Mouse (Mus musculus): ENCODE measurements around the gene Brsk2. TPM values are rescaled to one million over a fixed set of nuclear protein-coding genes. Genes with fewer than 3 reads are reported as not detected.

The Brsk2 gene
- total RNA-seq, 2 experiments from 2014 or later: 170 to 190 TPM

DNA sequence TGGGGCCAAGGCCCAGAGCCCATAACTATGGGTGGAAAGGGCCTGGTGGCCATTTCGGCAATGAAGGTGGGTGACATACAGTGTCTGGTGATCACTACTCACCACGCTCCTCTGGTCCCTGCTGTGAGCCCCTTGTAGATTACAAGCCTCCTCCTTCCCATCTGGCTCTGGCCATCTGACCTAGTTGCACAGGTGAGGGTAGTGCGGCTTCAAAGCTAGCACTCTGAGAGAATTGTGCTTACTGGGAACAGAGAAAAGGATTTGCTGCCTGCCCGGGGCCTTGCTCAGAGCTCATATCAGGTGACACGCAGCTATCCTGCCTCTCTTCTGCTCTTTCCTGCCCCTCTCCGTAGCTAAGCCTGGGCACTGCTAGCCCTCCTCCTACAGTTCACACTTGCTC lies 4.1 kb downstream of the Brsk2 start:
- no peak for DNase-seq (ENCODE audit: extremely low spot score in 1 of 2, low spot score in 1 of 2)

DNA sequence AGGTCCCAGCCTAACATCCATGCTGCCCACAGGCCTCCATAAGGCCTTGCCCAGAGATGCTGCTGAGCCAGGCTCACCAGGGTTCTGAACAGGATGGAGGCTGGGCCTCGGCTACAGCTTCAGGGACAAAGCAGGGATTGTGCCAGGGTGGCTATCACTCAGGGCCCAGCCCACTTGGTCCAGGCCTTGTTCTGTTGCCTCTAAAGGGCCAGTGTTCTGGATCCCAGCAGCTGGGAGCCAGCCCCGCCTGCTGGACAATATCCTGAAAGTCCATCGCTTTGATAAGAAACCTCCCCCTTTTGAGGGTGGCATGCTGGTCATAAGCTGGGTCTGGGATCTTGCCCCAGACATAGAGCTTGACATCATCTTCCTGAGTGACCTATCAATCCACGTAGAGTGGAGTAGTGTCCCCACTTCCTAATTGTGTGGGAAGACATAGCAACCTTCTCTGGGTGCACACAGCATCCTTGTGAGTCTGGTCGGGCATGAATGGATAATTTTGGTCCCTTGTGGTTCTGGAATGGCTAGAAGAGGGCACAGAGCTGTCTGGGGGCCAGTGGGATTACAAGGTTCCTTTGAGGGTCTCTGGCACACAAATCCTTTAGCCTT lies 6.1 kb downstream of the Brsk2 start:
- DNase-seq (ENCODE audit: extremely low spot score in 1 of 2, low spot score in 1 of 2): no peak

DNA sequence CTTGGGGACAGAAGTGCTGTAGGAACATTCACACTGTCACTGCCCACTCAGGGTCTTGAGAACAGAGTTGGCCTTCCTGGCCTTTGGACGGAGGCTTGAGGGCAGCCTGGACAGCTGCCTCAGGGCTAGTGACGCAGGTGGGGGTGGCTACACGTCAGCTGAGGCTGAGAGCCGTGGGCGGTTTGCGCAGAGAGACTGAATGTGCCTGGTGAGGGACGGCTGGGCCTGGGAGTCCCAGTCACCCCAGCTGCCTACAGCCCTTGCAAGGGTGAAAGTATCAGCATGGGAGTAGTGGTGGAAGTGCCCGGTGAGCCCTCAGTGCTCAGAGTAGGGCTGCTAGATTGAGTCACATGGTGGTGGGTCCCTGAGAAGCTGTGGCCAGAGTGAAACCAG lies 6.6 kb downstream of the Brsk2 start:
- no peak for DNase-seq (ENCODE audit: extremely low spot score in 1 of 2, low spot score in 1 of 2)

DNA sequence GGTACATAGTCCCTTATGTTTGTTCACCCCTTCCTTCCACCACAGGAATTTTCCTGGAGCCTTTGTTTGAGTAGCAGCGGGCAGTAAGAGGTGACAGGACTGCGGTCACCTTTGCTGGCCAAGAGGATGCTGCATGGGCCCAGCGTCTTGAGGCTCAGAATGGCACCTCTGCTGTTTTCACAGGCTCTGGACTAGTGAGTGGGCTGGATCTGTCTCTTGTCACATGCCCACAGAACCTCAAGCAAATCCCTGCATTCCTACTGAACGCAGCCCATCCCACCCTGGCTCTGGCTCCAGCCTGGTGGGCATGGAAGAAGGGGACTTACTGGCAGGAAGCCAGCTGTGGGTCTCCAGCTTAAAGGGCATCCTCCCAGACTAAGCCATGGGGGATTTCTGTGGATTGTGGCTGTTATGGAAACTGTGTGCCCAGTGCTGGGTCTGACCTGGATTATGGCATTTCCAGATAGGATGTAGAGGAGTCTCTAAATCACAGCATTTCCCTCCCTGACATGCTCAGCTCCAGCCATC lies 8.0 kb downstream of the Brsk2 start:
- no peak for DNase-seq (ENCODE audit: extremely low spot score in 1 of 2, low spot score in 1 of 2)

DNA sequence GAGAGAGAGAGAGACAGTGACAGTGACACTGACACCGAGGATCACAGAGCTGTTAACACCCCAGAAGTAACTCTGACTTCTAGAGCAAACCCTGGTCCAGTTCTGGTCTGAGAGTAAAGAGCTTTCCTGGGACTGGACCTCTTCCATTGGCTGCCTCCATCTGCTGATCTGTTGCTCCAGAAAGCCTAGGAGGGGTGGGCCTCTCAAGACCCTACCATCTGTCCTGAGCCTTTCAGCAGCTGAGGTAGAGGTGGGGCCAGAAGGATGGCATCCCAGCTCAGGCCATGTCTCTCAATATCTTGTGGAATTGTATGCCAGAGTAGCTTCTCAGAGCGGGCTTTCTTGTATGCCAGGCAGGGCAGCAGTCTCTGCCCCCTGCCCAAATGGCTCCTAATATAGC lies 8.7 kb downstream of the Brsk2 start:
- DNase-seq (ENCODE audit: extremely low spot score in 1 of 2, low spot score in 1 of 2): no peak

DNA sequence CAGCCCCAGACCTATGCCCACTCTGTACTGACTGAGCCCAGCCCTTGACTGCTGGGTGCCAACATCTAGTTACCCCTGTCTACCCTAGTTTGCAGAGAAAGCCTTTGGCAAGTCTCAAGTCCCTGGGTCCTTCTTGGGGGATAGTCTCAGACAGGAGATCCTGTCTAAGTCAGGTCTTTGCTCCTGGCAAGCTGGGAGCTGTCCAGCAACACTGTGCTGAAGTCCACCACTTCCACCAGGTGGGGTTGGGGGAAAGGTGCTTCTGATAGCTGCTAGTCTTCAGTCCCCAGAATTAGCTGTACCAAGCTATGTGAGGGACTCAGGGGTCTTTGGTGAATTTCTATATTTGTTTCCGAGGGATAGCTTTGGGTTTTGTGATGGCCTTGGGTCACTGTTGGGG lies 9.6 kb downstream of the Brsk2 start:
- DNase-seq (ENCODE audit: extremely low spot score in 1 of 2, low spot score in 1 of 2): no peak

DNA sequence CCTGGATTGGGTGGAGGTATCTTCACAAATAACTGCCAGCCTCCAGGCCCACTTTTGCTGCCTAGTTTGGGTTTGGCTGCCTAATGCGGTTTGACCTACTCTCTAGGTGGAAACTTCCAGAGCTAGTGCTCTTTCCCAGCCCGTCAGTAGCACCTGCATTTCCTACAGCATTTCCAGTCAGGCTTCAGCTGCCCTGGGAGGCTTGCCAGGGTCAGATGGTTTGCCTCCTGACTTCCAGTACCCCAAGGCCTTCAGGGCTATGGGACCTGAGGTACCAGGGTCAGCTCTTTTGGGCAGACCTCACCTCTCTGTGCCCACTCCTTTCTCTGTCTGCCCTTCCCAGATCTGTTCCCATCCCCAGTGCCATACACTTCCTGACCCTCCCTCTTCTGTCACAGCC lies 11.4 kb downstream of the Brsk2 start:
- DNase-seq (ENCODE audit: extremely low spot score in 1 of 2, low spot score in 1 of 2): no peak

DNA sequence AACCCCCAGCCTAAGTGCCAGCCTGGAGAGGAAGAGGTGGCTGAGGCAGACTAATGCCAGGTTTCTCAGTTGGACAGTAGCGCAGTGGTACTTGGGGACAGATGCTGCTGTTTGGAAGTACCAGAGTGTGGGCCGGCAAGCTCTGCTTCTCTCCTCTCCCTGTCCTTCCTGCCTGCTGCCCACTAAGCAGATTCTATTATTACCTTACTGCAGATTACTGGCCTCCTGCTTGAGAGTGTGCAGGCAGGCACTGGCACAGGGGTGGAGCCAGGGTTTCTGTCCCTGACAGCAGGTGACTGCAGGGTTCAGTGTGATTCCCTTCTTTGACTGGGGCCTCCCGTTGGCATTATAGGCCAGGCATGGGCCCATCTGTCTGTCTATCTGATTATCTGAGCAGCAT lies 11.9 kb downstream of the Brsk2 start:
- no peak for DNase-seq (ENCODE audit: extremely low spot score in 1 of 2, low spot score in 1 of 2)

DNA sequence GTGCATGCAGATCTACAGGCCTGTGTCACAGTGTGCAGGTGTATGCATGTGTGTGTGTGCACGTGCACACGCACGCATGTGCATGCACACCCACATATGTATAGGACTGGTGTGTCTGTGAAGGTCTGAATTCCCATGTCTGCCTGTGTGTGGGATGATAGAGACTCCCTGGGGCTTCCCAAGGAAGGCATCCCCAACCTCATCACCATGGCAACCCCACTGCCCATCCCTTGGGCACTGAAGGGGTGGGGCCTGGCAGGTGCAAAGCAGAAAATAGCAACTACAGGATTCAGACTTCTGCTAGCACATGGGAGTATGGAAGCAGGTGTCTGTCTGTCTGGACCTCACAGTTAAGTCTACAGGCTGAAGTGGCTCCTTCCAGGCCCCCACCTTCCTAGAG lies 13.0 kb downstream of the Brsk2 start:
- DNase-seq (ENCODE audit: extremely low spot score in 1 of 2, low spot score in 1 of 2): no peak

DNA sequence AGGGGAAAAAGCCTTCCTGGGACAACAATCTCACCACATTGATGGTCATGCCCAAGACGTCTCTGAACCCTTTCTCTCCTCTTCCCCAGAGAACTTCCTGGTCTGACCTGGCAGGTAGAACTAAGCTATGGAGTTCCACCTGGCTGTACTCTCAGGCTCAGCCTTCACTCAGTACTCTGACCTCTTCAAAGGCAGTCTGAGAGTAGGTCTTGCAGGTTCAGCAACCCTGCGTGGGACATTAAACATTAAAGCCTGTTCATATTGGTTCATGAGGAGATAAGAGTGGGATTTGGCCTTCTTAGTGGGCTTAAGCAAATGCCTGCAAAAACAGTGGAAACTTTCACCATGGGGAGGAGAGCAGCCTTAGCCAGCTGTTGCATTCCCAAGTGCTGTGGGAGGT lies 16.7 kb downstream of the Brsk2 start:
- DNase-seq (ENCODE audit: extremely low spot score in 1 of 2, low spot score in 1 of 2): no peak

DNA sequence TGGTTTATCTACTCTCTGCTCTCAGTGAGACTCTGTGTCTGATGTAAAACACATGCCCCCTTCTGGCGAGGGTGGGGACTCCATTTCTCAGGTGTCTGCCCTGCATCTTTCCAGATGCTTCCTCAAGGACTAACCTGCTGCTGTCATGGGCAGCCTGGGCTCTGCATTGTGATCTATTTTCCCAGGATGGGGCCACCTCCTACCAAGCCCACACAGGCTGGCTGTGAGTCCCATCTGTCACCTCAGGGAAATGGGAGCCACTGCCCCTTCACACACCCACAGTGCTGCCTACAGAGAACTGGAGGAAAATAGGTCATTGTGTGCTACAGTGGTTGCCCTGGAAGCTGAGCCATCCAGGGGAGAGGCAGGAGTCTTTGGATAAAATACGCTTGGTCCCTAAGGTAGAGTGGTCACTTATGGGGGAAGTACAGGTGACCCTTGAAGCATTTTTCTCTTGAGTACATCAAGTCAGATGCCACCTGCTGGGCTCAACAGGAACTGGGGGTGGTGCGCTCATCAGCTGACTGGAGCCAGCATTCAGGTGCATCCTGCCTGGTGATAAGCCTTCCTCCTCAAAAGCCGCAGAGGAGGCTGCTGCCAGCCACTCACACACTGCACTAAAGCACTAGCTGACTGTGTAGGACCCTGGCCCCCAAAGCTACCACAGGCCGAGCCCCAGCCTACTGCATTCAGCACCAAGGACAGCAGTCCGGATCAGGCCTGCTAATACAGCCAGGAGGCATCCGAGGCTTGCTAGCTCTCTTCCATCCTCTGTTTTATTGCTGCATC lies 23.5 kb downstream of the Brsk2 start:
- peak in 1 of 2 experiments; percentile 48 for DNase-seq (ENCODE audit: extremely low spot score in 1 of 2, low spot score in 1 of 2)

DNA sequence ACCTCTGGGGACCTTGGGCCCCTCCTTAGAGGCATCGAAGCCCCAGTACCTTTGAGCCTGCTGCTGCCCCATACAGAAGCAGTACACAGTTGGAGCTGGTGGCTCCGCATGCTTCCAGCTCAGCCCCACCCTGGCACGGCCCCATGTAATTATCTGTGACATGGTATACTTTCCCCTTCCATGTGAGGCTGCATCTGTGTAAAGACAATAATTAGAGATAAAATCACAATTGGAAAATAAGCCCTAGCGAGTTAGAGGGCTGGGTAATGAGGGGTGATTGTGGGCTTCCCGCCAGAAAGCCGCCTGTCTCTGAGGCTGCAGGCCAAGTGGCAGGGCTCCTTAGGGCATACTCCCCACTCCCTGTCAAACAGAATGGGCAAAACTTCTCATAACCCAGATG lies 28.5 kb downstream of the Brsk2 start:
- no peak for DNase-seq (ENCODE audit: extremely low spot score in 1 of 2, low spot score in 1 of 2)

DNA sequence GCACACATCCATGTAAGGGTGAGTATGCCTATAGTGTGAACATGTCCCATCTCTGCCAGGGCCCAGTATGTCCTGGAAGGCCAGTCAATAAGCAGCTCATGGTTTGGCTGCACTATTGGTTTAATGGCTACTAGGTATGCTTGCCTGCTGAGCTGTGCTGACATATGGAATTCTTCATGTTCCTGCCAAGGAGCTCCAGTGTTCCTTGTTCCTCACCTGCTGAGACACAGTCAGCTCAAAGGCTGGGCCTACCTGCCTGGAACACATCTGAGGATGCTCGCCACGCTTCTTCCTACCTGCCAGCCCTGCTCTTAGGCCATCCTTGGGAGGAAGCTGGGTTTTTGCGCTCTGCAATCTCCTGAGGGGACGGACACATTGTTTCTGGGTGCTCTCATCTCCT lies 29.7 kb downstream of the Brsk2 start:
- no peak for DNase-seq (ENCODE audit: extremely low spot score in 1 of 2, low spot score in 1 of 2)

DNA sequence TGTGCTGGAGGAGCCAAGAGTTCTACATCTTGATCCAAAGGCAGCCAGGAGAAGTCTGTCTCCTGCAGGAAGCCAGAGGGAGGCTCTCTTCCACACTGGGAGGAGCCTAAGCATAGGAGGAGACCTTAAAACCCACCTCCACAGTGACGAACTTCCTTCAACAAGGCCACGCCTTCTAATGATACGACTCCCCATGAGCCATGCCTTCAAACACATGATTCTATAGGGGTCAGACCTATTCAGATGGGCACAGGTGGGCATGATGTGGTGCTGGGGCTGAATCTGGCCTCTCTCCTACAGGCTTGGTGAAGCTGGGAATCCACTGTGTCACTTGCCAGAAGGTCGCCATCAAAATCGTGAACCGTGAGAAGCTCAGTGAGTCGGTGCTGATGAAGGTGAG lies 31.7 kb downstream of the Brsk2 start:
- no peak for DNase-seq (ENCODE audit: extremely low spot score in 1 of 2, low spot score in 1 of 2)

DNA sequence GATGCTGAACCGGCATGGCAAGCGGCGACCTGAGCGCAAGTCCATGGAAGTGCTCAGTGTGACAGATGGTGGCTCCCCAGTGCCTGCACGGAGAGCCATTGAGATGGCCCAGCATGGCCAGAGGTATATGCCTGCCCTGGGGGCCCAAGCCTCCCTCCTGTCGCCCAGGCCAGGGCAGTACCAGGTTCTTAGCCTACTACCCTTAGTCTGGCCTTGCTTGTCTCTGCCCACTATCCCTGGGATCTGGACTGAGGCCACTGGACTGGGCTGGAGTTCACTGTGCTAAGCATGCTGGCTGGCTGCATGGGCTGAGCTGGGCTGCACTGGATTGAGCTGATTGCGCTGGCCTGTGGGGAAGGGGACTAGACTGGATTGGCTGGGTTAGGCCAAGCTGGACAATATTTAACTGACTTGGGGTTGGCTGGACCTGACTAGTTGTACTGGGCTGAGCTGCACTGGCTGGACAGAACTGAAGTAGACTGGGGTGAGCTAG lies 38.8 kb downstream of the Brsk2 start:
- no peak for DNase-seq (ENCODE audit: extremely low spot score in 1 of 2, low spot score in 1 of 2)

DNA sequence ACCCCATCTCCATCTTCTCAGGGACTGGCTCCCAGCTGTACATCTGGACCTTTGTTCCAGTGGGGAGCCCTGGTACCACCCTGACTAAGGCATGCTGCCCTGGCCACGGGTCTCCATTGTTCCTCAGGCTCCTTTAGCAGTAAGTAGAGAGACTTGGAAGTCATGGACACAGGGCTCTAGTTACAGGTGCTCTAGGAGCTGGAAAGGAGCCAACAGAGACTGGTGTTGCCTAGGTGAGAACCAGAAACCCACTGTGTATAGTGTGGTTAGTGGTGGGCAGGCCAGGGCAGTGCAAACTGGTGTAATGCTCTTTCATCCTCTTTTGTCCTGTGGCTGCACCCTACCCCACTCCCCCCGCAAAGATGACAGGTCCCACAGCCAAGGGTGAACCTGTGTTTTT lies 41.6 kb downstream of the Brsk2 start:
- DNase-seq (ENCODE audit: extremely low spot score in 1 of 2, low spot score in 1 of 2): no peak

DNA sequence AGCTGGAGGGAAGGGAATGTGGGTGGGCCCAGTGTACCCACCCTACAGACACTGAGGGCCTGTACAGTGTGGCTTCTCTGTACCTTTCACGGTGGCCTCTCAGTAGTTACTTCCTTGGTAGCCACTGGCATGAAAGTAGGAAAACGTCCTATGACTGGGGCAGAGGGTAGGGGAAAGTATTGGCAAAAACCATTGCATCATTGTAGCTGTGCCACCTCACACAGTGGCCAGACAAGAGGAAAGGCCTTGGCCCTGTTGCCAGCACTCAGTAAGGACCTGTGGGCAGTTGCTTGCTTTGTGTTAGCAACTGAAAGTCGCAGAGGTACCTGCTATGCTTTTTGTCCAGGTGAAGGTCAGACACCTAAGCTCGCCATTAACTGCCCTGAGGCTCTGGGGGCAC lies 44.6 kb downstream of the Brsk2 start:
- no peak for DNase-seq (ENCODE audit: extremely low spot score in 1 of 2, low spot score in 1 of 2)

DNA sequence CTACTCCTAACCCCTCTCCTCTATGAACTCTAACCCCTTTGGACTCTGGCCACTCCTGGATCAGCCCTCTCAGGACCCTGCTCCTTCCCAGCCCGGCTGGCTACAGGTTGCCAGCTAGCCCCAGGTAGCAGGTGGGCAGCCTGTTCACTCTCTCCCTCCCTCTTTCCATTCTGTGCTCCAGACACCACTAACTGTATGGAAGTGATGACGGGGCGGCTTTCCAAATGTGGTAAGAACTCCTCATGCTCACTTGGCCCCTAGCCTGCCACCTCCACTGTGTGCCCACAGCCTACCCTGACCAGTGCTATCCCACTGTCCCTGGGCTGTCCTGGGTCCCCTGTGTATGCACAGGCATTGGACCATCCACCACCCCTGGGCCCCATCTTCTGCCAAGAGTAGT lies 51.1 kb downstream of the Brsk2 start:
- DNase-seq (ENCODE audit: extremely low spot score in 1 of 2, low spot score in 1 of 2): no peak

DNA sequence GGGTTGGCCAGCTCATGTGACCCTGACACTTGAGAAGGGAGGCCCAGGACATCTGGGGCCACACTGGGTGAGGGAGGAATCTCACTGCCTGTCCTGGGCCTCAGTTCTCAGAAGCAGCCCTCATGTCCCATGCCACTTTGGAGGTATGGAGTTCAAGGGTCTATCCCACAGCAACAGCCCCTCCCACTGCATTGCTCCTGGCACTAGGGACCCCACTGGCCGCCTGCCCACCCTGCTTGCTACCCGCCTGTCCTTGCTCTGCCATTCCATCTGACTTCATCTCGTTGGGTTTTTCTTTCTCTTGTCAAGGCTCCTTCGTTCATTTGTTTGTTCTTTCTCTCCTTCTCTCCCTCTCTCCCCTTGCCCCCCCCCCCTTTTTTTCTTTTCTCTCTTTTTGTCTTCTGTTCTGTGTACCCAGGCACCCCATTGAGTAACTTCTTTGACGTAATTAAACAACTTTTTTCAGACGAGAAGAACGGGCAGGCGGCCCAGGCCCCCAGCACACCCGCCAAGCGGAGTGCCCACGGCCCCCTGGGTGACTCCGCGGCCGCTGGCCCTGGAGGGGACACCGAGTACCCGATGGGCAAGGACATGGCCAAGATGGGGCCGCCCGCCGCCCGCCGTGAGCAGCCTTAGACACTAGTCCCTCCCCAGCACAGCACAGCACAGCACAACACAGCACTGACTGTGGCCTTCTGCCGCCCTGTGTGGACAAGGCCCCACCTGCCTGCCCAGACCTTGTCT lies 52.2 kb downstream of the Brsk2 start:
- DNase-seq (ENCODE audit: extremely low spot score in 1 of 2, low spot score in 1 of 2): no peak

DNA sequence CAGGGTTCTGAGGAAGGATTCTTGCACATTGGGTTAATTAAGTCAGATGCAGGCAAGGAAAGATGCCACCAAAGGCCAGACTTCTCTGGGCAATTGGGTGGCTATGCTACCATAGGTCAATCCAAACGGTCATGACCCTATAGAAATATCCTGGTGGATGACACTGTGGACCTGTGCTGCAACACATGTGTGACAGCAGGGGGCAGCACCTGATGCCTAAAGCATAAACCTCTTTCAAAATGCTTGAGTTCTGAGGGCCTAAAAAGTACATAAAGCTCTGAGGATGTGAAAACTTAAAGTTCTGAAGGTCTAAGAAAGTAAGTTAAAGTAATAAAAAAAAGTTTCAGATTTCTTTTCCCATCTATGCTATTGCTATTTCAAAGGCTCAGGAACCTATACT lies 67.0 kb downstream of the Brsk2 start:
- peak in 1 of 2 experiments; percentile 54 for DNase-seq (ENCODE audit: extremely low spot score in 1 of 2, low spot score in 1 of 2)

DNA sequence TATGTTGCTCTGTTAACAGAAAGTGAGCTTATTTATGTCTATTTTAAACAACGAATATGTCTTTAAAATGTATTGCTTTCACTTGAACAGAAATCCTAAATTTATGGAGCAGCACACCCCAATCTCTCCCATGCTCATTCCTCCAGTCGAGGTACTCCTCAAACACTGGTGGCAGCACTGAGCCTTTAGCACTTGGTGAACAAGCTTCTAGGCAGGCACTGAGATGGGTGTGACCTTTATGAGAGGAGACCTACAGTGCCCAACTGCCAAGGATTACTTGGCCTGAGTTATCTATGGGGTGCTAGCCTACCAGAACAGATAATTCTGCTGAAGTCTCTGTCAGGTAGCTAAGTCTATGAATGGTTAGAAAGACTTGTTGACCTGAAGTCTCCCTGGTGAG lies 70.1 kb downstream of the Brsk2 start:
- no peak for DNase-seq (ENCODE audit: extremely low spot score in 1 of 2, low spot score in 1 of 2)
